Mouse (Mus musculus) neural tube, embryonic 10.5 days (tissue): ENCODE results near the gene Armc5.

Experiments
- DNase-seq: peaks from one replicate; pipeline ENCODE4 v3.0.0-alpha.2; 2017; ENCODE audit warnings: low spot score; ENCODE audit errors: extremely low spot score

The Armc5 gene

GRCm38 (mm10) chr7:128236856-128237592, at the start of gene Armc5:
Gene Armc5 (plus strand): TSS chr7:128237342.
- DNase-seq, result peak; percentile 91

- no peak for DNase-seq
Observed at GRCm38 (mm10) chr7:128201607-128202006, 35.5 kb upstream of the Armc5 start.

DNA sequence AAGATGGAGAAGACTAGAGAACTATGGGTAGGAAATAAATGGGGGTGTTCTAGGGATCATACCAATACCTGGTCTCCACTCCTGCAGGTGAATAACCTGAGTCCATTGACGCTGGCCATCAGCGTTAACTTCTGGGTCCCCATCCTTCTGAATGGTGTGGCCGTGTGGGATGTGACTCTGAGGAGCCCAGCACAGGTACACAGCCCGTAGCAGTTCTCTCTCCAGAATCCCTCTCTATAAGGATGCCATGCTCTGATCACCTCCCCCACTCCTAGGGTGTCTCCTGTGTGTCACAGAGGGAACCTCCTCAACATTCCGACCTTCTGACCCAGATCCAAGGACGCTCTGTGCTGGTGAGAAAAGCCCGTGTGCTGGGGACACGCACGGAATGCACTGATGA, 34.1 kb upstream of the Armc5 start:
- DNase-seq, result no peak

GRCm38 (mm10) chr7:128204179-128204578, 33.0 kb upstream of the Armc5 start:
- DNase-seq, result no peak

DNA sequence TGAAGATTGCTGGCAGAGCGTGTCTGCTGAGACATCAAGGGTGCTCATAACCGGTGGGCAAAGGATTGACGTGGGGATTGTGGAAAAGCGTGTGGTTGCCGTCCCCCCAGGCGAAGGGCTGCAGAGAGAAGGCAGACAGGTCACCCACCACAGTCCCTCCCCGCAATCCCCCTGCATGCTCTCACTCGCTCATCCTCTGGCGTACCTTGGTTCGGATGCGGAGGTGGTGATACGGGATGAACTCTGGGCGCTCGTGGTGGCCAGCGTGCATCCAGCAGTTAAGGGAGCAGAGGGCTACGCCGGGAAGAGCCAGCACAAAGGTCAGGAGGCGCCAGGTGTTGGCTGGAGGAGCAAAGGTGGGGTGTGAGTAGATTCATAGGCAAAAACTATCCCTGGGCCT, 31.4 kb upstream of the Armc5 start:
- DNase-seq, result no peak

DNA sequence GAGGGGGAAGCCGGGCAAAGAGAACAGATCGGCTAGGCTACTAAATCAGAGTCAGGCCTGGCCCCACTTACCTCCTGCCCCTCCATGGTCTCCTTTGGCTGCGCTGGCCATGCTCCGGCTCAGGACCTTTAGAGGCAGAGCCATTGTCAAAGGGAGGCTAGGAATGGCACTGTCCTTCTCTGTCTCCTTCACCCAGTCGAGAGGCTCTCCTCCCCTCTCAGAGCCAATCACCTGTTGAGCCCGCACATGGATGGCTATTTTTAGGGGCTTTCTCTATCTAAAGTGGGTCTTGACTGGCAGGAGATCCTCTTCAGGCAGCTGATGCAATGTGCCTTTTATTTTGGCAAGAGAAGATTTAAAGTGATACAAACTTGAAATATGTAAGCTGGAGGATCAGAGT, 31.0 kb upstream of the Armc5 start, which contains the start of gene Cox6a2:
Gene Cox6a2, minus strand, starts transcription at position 236 of the 400 bp plus-strand sequence.
- DNase-seq, result no peak

- peak; percentile 51 for DNase-seq
Observed at GRCm38 (mm10) chr7:128208187-128208586, 29.0 kb upstream of the Armc5 start.

DNA sequence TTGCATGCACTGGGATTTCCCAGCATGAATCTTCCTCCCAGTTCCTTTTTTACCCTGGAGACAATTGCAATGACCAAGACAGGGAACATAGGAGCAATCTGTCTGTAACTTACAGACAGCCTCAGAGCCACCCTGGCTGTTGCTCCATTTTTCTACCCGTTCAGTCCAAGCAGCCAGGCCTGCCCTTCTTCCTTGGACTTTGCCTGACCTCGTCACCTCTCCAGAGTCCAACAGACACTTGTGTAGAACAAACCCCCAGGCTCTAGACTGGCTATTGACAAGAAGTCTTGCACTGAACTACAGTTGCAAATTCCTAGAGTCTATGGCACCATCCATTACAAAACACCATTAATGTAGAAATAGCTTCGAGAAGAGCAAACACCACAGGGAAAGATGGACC, 27.3 kb upstream of the Armc5 start:
- no peak for DNase-seq

DNA sequence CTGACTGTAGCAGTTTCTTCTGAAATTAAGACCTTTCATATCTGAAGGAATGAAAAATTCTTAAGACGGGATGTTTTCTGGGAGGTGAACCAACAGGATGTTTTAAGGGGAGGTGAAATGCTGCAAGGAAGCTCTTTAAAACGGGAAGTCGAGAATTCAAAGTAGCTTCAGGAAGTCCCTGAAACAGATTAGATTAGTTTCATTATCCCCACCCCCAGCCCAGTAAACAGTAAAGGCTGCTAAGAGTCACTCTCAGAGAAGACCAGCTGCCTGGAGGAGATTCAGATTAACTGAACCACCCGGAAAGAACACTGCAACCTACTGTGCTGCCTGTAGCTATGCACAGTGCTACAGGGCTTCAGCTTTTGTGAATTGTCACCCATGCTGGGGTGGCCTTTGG, 17.2 kb upstream of the Armc5 start:
- no peak for DNase-seq

DNA sequence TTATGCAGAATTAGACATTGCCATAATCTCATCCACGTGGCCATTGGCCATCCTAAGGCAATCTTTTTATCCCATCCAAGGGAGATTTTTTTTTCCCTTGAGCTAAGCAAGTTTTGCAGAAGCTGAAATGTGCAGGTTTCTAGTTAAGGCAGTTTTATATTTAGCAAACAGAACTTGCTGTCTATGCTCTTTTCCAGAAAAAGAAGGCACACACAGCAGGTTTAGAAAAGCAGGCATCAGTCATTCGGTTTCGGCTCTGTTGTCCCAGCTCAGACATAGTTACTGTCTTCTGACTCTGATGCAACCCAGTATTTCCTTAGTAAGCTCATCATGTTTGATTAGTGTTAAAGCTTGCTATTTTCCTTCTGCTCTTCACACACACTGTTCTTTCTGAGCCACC, 16.2 kb upstream of the Armc5 start:
- no peak for DNase-seq

- no peak for DNase-seq
Observed at GRCm38 (mm10) chr7:128231741-128232140, 5.4 kb upstream of the Armc5 start.

DNA sequence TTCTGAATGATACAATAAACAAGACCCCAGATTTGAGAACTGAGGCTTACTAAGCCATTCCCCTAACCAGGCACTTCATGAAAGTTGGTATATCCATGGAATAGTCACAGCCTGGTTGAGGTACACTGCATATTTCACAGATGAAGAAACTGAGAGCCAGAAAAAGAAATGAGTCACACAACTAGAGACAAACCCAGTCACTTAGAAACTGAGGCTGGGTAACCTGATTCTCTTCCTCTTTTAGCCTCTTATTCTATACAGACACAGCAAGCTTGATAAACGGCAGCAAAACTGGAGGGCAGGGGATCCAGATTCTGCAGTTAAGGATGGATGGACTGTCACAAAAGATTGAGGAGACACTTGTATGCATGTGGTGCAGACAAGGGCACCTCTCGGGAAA, 2.3 kb upstream of the Armc5 start:
- DNase-seq, result no peak

- DNase-seq, result no peak
Observed at GRCm38 (mm10) chr7:128235481-128235880, 1.7 kb upstream of the Armc5 start.

DNA sequence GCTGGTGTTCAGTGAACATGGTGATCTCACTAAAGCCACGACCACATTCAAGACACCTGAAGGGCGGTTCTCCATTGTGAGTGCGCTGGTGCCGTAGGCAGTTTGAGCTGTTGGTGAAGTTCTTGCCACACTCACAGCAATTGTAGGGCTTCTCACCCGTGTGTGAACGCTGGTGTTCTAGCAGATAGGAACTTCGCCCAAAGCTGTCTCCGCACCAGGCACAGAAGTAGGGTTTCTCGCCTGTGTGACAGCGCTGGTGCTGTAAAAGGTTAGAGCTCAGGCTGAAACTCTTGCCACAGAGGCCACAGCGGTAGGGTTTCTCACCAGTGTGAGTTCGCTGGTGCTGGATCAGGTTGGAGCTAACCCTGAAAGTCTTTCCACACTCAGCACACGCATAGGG, 716 bp upstream of the Armc5 start:
- DNase-seq, result no peak

DNA sequence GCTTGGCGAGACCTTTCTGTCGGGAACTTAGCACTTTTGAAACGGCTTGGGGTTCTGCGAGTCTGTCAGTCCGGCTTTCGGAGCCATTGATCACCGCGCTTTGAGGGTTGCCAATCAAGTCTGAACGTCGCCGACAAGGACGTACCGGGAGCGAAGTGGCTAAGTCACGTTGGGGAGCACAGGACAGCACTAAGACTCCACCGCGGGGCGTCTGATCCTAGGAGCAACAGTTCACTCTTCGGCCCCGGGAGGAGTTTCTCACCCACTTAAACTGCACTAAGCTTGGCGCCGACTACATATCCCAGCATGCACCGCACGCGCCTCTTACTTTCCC, 418 bp downstream of the Armc5 start:
- DNase-seq, result no peak

GRCm38 (mm10) chr7:128237927-128238778, 1.0 kb downstream of the Armc5 start, which contains the start of gene 9130023H24Rik:
Gene 9130023H24Rik (minus strand): TSS chr7:128238031.
- DNase-seq, result peak; percentile 100

DNA sequence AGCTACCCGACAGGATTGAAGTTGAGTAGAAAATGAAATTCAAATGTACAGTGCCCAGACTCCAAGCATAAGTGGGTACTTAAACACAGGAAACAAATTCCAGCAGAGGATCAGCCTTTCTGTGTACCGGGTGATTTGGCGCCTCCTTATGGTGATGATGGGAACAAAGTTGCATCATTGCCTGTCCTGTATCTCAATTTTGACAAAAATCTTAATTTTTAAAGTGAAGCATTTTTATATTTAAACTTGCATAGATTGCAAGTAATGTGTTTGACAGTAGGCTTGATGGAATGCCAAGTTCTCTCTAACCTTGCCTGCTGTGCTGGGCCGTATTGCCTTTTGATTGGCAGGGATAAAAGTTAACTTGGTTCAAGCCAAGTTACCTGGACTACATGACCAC, 1.8 kb downstream of the Armc5 start:
- no peak for DNase-seq

DNA sequence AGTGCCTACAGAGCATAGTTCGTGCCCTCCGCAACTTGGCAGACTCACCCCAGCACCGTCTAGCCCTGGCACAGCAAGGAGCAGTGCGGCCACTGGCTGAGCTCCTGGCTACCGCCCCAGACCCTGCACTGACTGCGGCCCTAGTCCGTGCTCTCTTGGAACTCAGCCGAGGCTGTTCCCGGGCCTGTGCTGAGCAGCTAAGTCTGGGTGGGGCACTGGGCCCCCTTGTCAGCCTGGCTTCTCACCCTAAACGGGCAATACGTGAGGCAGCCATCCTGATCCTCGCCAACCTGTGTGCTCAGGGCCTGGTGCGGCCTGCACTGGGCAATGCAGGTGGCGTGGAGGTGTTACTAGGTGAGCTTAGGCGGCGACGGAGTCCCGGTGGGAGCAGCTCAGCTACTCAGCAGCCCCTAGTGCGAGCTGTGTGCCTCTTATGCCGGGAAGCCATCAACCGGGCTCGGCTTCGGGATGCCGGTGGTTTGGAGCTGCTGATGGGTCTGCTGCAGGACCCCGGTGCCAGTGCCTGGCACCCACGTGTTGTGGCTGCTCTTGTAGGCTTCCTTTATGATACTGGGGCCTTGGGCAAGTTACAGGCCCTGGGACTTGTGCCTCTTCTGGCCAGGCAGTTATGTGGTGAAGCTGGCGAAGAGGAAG, 3.1 kb downstream of the Armc5 start:
- DNase-seq, result no peak

- no peak for DNase-seq
Observed at GRCm38 (mm10) chr7:128242331-128242730, 5.2 kb downstream of the Armc5 start.

DNA sequence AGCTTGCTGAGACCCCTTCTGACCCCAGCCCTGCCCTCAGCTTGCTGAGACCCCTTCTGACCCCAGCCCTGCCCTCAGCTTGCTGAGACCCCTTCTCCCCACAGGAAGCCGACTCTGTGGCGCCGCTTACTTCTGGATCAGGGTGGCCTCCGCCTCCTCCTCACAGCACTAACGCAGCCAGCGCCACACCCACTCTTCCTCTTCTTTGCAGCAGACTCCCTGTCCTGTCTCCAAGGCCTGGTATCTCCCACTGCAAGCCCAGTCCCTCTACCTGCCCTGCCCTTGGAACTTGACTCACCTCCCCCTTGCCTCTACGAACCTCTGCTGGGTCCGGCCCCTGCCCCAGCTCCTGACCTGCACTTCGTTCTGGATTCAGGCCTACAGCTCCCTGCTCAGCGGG, 6.8 kb downstream of the Armc5 start:
- DNase-seq, result no peak

DNA sequence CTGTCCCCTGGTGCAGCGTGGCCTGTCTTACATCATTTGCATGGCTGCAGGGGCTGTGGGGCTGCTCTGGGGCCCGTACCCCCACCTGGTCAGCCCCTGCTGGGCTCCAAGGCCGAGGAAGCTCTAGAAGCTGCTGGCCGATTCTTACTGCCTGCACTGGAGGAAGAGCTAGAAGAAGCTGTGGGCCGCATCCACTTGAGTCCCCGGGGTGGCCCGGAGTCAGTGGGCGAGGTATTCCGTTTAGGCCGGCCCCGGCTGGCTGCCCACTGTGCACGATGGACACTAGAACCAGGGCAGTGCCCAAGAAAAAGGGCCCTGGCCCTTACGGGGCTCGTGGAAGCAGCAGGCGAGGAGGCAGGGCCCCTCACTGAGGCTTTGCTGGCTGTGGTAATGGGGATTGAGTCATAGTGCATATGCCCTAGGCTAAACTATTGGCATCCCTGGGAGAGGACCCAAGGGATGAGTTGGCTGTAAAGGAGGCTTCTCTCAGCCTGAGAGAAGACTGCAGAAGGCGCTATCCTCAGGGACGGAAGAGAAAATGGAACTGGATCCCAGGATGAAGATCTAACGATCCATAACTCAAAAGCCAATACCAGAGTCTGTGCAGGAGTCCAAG, 7.4 kb downstream of the Armc5 start:
- DNase-seq, result no peak

GRCm38 (mm10) chr7:128245547-128245946, 8.4 kb downstream of the Armc5 start:
- DNase-seq, result no peak
